Mouse (Mus musculus) hindbrain, embryonic 11.5 days (tissue): ENCODE data around the gene Ttc24. TPM values are rescaled to one million over a fixed set of nuclear protein-coding genes. Genes with fewer than 3 reads are reported as not detected.

Source experiments
- ATAC-seq: fragments of 200-750 bp; cut with Nextera tagmentation; 2 replicates; pipeline ENCODE4 v1.8.0; 2017; ENCODE audit warnings: mild to moderate bottlenecking, moderate TSS enrichment, moderate library complexity; ENCODE audit not compliant: low FRiP score
- DNase-seq: peaks from one replicate; pipeline ENCODE4 v3.0.0-alpha.2; 2015; ENCODE audit warnings: low spot score
- H3K27ac ChIP-seq: fragments of 300-500 bp; sonication (generic); 2 replicates; pipeline ENCODE4 v1.5.1; 2014; ENCODE audit warnings: mild to moderate bottlenecking, low read depth, low read length
- H3K27me3 ChIP-seq: fragments of 300-500 bp; sonication (generic); 2 replicates; pipeline ENCODE4 v1.6.1; 2014; ENCODE audit warnings: mild to moderate bottlenecking, low read length, moderate library complexity, mixed read lengths; ENCODE audit not compliant: control insufficient read depth, insufficient read depth
- H3K36me3 ChIP-seq: fragments of 300-500 bp; sonication (generic); 2 replicates; pipeline ENCODE4 v1.6.1; 2014; ENCODE audit warnings: mild to moderate bottlenecking, low read length, moderate library complexity, mixed read lengths; ENCODE audit not compliant: control insufficient read depth, insufficient read depth
- H3K4me1 ChIP-seq: fragments of 300-500 bp; sonication (generic); replicated peaks from 2 replicates; pipeline ENCODE4 v1.6.1; 2014; ENCODE audit warnings: low read length, mixed read lengths; ENCODE audit not compliant: control insufficient read depth, insufficient read depth
- H3K4me2 ChIP-seq: fragments of 300-500 bp; sonication (generic); replicated peaks from 2 replicates; pipeline ENCODE4 v1.6.1; 2014; ENCODE audit warnings: mild to moderate bottlenecking, low read depth, low read length
- H3K4me3 ChIP-seq: fragments of 300-500 bp; sonication (generic); 2 replicates; pipeline ENCODE4 v1.5.1; 2014; ENCODE audit warnings: low read depth, low read length
- H3K9ac ChIP-seq: fragments of 300-500 bp; sonication (generic); 2 replicates; pipeline ENCODE4 v1.6.1; 2014; ENCODE audit warnings: low read depth, low read length
- H3K9me3 ChIP-seq: fragments of 300-500 bp; sonication (generic); 2 replicates; pipeline ENCODE4 v1.6.1; 2016; ENCODE audit warnings: low read length; ENCODE audit not compliant: control insufficient read depth
- WGBS: fragments of 180-500 bp; shearing (Covaris S2); extraction: QIAGEN DNeasy Blood & Tissue Kit; methylation state at CpG from one replicate; pipeline ENCODE4 v1.1.7; 2014; 5-methylcytosine and 5-hydroxymethylcytosine counted together
- polyA plus RNA-seq: library from polyadenylated mRNA; unstranded; fragments of >200 nt; fragmentation: Nextera tagmentation; extraction: Ambion mirVana; gene quantifications from 2 replicates; pipeline ENCODE4 v1.2.1, GENCODE M21; 2014

The Ttc24 gene
- polyA plus RNA-seq, 1 experiment from 2014 or later = not detected

- Histone ChIP-seq H3K4me2 (no peak overlapping the region), H3K9ac (no peak overlapping the region)
These were observed 3.8 kb downstream of the Ttc24 start for GRCm38 (mm10) chr3:88074351-88074750.

DNA sequence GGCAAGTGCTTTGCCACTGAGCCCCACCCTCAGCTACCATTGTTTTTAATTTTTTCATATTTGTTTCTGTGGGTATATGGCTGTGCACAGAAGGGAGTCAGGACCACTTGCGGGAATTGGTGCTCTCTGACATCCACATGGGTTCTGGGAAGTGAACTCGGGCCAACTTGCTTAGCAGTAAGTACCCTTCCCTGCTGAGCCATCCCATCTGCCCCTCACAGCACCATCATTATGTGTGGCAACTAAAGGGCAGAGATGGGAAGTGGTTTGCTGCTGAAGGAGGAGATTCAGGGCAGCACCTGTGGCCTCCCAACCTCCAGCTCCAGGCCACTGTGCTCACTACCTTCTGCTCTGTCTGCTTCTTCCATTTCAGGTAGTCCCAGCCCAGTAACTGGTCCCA, 4.5 kb downstream of the Ttc24 start:
- no peaks in the 10 kb centered on the region for H3K36me3 ChIP-seq
- no peak overlapping the region for H3K4me3 ChIP-seq
- no peaks in the 10 kb centered on the region; the same call in 1 of the 2 replicates for H3K27me3 ChIP-seq
- no peak for DNase-seq
- no peak overlapping the region for H3K4me2 ChIP-seq
- no peaks in the 10 kb centered on the region for H3K4me1 ChIP-seq
- ATAC-seq = no peak
- no peak overlapping the region for H3K27ac ChIP-seq
- H3K9me3 ChIP-seq = no peaks in the 10 kb centered on the region
- no peak overlapping the region for H3K9ac ChIP-seq
- 59% methylated on average over 2 of the region's 2 CpGs for WGBS

More at GRCm38 (mm10) chr3:88074351-88074750, 3.8 kb downstream of the Ttc24 start:
- DNase-seq = no peak
- H3K36me3 ChIP-seq = no peaks in the 10 kb centered on the region
- no peaks in the 10 kb centered on the region for H3K4me1 ChIP-seq
- no peak overlapping the region for H3K4me3 ChIP-seq
- H3K27ac ChIP-seq = no peak overlapping the region
- H3K27me3 ChIP-seq = no peaks in the 10 kb centered on the region; the same call in 1 of the 2 replicates
- no peak for ATAC-seq
- 72% methylated on average over 2 of the region's 2 CpGs for WGBS
- no peaks in the 10 kb centered on the region for H3K9me3 ChIP-seq

DNA sequence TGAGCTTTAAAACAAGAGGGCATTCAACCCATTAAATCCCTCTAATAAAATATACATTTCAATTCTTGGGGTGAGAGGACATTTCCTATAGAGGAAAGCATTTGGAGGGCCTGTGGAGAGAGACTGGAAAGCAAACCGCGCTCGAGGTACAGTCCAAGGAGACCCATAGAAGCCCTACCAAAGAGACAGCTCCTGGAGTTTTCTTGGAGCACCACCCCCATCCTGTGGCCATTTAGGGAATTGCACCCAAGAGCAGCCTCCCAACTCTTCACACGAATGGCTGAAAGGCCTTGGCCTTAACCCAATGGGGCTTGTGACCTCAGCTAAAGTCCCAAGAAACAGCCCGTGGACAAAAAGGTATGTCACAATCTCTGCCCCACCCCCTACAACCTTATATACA, 6.3 kb downstream of the Ttc24 start:
- H3K9ac ChIP-seq = no peak overlapping the region
- ATAC-seq = peak; percentile 73
- 2% methylated on average over 5 of the region's 5 CpGs for WGBS

GRCm38 (mm10) chr3:88068386-88068785, 9.7 kb downstream of the Ttc24 start:
- ATAC-seq = no peak
- no peak overlapping the region for H3K4me2 ChIP-seq
- no peak overlapping the region for H3K27ac ChIP-seq
- no peak overlapping the region for H3K4me3 ChIP-seq
- no peaks in the 10 kb centered on the region for H3K9me3 ChIP-seq
- H3K36me3 ChIP-seq = no peaks in the 10 kb centered on the region
- DNase-seq = no peak
- WGBS = 73% methylated on average over 2 of the region's 2 CpGs
- no peaks in the 10 kb centered on the region for H3K4me1 ChIP-seq
- H3K27me3 ChIP-seq = no peaks in the 10 kb centered on the region; the same call in 1 of the 2 replicates
- no peak overlapping the region for H3K9ac ChIP-seq

More for the DNA sequence above, 6.3 kb downstream of the Ttc24 start:
- no peaks in the 10 kb centered on the region; the same call in 1 of the 2 replicates for H3K27me3 ChIP-seq
- DNase-seq = peak; percentile 94
- H3K9me3 ChIP-seq = no peaks in the 10 kb centered on the region
- no peaks in the 10 kb centered on the region for H3K36me3 ChIP-seq
- H3K27ac ChIP-seq = no peak overlapping the region
- no peaks in the 10 kb centered on the region for H3K4me1 ChIP-seq
- H3K4me3 ChIP-seq = no peak overlapping the region
- no peak overlapping the region for H3K4me2 ChIP-seq

- peak within 1 kb of the TSS; percentile 85 for H3K4me2 ChIP-seq
- peak within 1 kb of the TSS; percentile 78 for H3K27ac ChIP-seq
- no peaks in the 10 kb centered on the region for H3K9me3 ChIP-seq
- WGBS = under 1% methylated on average over 59 of the region's 60 CpGs
- H3K4me1 ChIP-seq = 0 out of 2 replicates have a peak, but pooled peaks cover 4% of the 10 kb centered on the region
- H3K36me3 ChIP-seq = peaks cover 3% of the 10 kb centered on the region; the same call in 1 of the 2 replicates
- H3K27me3 ChIP-seq = no peaks in the 10 kb centered on the region
- DNase-seq (peak; percentile 95), ATAC-seq (peak; percentile 94)
- peak within 1 kb of the TSS; percentile 87 for H3K4me3 ChIP-seq
- peak within 1 kb of the TSS; percentile 87 for H3K9ac ChIP-seq
These were observed 20.0 kb downstream of the Ttc24 start, which contains the start of gene Naxe for GRCm38 (mm10) chr3:88057902-88058696. Gene Naxe (minus strand): TSS chr3:88058495.

DNA sequence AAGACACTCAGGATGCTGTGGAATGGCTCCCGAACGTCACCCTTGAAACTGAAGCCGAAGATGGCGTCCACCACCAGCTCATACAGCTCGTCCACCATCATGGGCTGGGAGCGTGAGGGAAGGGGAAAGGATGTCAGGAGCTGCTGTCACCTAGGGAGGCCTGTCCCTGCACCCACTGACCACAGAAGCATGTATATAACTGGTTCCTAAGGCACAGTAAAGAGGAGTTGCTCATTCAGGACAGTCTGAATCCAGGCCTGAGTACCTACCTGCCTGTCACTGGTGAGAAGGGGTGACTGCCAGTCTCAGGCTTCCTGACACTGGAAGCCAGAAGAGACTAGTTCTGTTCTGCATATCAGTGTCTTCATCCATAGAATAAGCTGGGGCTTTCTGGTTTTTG, 21.1 kb downstream of the Ttc24 start:
- no peak overlapping the region for H3K4me3 ChIP-seq
- DNase-seq = no peak
- peaks cover 3% of the 10 kb centered on the region; the same call in 1 of the 2 replicates for H3K36me3 ChIP-seq
- no peak overlapping the region for H3K27ac ChIP-seq
- H3K9me3 ChIP-seq = no peaks in the 10 kb centered on the region
- H3K27me3 ChIP-seq = no peaks in the 10 kb centered on the region
- no peak for ATAC-seq
- no peak overlapping the region for H3K4me2 ChIP-seq
- H3K9ac ChIP-seq = 0 out of 2 replicates have a peak overlapping the region, but pooled peaks have one; percentile 4
- H3K4me1 ChIP-seq = 0 out of 2 replicates have a peak, but pooled peaks cover 4% of the 10 kb centered on the region
- WGBS = 88% methylated on average over 6 of the region's 6 CpGs

DNA sequence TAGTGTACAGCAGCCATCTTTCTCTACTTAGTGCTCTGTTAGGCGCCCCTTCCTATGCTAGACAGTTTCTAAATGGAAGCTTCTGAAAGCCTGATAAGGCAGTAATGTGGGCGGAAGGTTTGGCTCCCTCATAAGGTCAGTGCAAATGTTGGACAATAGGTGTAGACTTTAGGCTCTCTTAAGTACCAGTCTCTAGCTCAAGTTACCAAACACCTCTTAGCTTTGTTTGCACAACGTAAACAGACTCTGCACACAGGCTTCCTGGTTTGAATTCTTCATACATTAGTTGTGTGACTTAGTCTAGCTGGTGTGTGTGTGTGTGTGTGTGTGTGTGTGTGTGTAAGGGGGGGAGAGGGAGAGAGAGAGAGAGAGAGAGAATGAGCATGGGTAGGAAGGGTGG, 28.6 kb downstream of the Ttc24 start:
- no peak overlapping the region for H3K27ac ChIP-seq
- DNase-seq = no peak
- WGBS = 90% methylated on average over 3 of the region's 3 CpGs
- ATAC-seq = no peak
- no peak overlapping the region for H3K4me2 ChIP-seq
- H3K4me1 ChIP-seq = no peaks in the 10 kb centered on the region
- H3K36me3 ChIP-seq = peaks cover 3% of the 10 kb centered on the region; the same call in 1 of the 2 replicates
- H3K9ac ChIP-seq = no peak overlapping the region
- H3K9me3 ChIP-seq = no peaks in the 10 kb centered on the region
- no peak overlapping the region for H3K4me3 ChIP-seq
- no peaks in the 10 kb centered on the region for H3K27me3 ChIP-seq

GRCm38 (mm10) chr3:88042661-88043421, 35.3 kb downstream of the Ttc24 start, which contains the start of gene Gpatch4:
Gene Gpatch4 (plus strand): TSS chr3:88043108.
- no peaks in the 10 kb centered on the region; the same call in 1 of the 2 replicates for H3K4me1 ChIP-seq
- peak within 1 kb of the TSS; percentile 68 for H3K9ac ChIP-seq
- H3K4me2 ChIP-seq = peak within 1 kb of the TSS; percentile 65
- H3K27me3 ChIP-seq = no peaks in the 10 kb centered on the region; the same call in 1 of the 2 replicates
- peak; percentile 85 for ATAC-seq
- no peaks in the 10 kb centered on the region for H3K36me3 ChIP-seq
- H3K9me3 ChIP-seq = no peaks in the 10 kb centered on the region
- WGBS = 9% methylated on average over 36 of the region's 36 CpGs
- H3K27ac ChIP-seq = no peak within 1 kb of the TSS
- peak; percentile 97 for DNase-seq
- peak within 1 kb of the TSS; percentile 83 for H3K4me3 ChIP-seq
